Mouse (Mus musculus) neutrophil, adult 59 days (primary cell): ENCODE data around the gene Plrg1. TPM values are rescaled to one million over a fixed set of nuclear protein-coding genes. Genes with fewer than 3 reads are reported as not detected.

Source experiments
- total RNA-seq, 2 experiments: library from RNA; stranded (reverse); gene quantifications; 1 replicate in 1 of 2; 2 replicates in 1 of 2; pipeline ENCODE4 v1.2.4; 2023

Plrg1 gene
- 10 to 100 TPM; 47.6 to 50.3 TPM for total RNA-seq

GRCm38 (mm10) chr3:83055281-83056038, at the start of gene Plrg1:
Plrg1 (plus strand) TSS chr3:83055522.

GRCm38 (mm10) chr3:83007557-83007956, 47.8 kb upstream of the Plrg1 start, which contains the start of gene Fgg:
Fgg (plus strand) TSS chr3:83007724.

GRCm38 (mm10) chr3:83025475-83026301, 29.6 kb upstream of the Plrg1 start, which contains the start of gene Fga:
Fga (plus strand) TSS chr3:83026076.

GRCm38 (mm10) chr3:83049680-83050079, 5.6 kb upstream of the Plrg1 start, which contains the start of gene Fgb:
Fgb (minus strand) TSS chr3:83049863.

Other genes starting within 250 kb of the Plrg1 start
- not detected for gene Rbm46, start 179.0 kb upstream of the Plrg1 start, total RNA-seq
- not detected for gene Lrat, start 151.5 kb upstream of the Plrg1 start, total RNA-seq
- gene Fgg, start 47.8 kb upstream of the Plrg1 start, total RNA-seq = not detected
- gene Fga, start 29.4 kb upstream of the Plrg1 start, total RNA-seq = not detected
- gene Fgb, start 5.7 kb upstream of the Plrg1 start, total RNA-seq = not detected
- gene Dchs2, start 72.4 kb downstream of the Plrg1 start, total RNA-seq = not detected